Mouse (Mus musculus) lung, postnatal 4 days (tissue): ENCODE results near the gene Gng12.

Source experiments
- DNase-seq, 2 experiments: peaks; one replicate each; pipeline ENCODE4 v3.0.0; 2021

Gng12 gene

GRCm38 (mm10) chr6:66920786-66921185 is 24.6 kb downstream of the Gng12 start:
- DNase-seq, result no peak

- no peak for DNase-seq
Measured at GRCm38 (mm10) chr6:66921755-66922154, 25.6 kb downstream of the Gng12 start.

GRCm38 (mm10) chr6:66922501-66922900 is 26.3 kb downstream of the Gng12 start:
- DNase-seq, result no peak

DNA sequence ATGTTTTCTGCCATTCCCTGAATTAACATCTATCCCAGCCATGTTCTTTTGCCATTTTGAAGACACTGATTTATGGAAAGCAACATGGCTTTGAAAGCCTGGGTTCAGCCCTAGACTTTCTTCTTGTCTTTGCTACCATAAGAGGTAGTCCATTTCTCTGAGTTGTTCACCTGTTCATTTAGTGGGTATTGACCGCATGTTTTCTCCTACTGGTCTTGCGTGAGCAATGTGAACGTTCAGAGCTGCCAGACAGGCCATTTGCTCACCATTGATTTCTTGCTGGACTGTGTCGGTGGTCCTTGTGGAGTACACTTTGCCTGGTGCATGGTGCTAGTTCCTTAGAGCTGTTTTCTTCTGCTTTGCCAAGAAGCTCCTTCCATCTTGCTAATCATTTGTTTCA is 27.7 kb downstream of the Gng12 start:
- DNase-seq, result no peak

- no peak for DNase-seq
Measured at GRCm38 (mm10) chr6:66924315-66924965, 28.2 kb downstream of the Gng12 start.

DNA sequence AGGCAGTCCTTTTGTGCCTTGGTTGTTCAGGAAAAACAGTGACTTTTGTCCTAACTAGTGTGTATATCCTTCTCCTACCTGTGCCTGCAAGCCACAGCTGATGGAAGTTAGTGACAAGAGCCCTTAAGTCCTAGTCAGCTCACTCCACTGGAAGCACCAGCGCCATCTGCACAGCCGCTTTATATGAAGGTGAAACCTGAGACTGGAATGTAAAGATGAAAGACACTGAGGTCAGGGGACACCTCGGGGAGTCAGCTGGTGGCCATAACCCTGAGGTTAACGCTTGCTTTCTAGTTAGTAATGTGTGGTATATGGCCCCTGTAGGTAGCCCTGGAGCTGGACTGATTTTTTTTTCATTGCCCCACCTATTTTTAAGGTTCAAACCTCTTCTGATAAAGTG is 30.1 kb downstream of the Gng12 start:
- no peak for DNase-seq

DNA sequence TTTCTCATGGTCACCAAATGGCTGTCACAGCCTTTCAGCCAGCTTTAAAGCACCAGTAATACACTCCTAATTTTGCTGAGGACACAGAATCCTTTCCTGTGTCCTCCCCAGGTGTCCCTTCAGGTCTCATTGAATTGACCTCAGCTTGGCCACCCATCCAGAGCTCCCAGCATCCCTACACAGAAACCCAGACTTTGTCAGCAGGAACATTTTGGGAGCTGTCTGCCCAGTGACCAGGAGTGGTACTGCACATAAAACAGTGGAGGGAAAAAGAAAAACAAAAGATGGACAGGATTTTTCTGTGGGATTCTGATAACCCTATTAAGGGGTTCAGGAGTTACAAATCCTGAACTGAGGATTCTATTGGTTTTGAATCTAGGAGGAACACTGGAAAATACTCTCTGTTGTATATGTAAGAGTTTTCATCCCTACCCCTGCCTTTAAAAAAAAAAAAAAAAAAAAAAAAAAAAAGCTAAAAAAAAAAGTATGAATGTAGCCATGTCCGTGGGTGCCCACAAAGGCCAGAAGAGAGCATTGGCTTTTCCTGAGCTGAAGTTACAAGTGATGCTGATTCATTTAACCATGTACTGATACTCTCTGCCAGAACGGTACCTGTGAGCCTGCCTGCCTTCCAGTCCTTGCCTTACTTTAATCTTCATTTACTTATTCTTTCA is 32.9 kb downstream of the Gng12 start:
- DNase-seq, result no peak

DNA sequence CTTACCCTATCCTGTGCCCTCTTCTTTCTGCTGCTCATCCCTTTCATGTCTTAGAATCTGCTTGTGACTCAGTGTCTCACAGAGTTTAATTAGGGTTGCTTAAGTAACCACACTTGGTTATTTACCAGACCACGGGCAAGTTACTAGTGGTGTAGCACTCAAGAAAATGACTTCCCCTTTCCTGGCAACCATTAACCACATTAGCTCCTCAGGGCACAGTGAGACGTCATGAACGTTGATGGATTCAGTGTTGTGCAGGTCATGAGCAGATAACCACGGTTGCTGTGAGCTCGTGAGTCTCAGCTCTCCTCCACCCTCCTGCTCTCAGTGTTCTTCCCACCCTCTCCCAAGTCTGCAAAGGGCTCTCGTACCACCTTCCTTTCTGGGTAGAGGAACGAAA is 33.5 kb downstream of the Gng12 start:
- no peak for DNase-seq

DNA sequence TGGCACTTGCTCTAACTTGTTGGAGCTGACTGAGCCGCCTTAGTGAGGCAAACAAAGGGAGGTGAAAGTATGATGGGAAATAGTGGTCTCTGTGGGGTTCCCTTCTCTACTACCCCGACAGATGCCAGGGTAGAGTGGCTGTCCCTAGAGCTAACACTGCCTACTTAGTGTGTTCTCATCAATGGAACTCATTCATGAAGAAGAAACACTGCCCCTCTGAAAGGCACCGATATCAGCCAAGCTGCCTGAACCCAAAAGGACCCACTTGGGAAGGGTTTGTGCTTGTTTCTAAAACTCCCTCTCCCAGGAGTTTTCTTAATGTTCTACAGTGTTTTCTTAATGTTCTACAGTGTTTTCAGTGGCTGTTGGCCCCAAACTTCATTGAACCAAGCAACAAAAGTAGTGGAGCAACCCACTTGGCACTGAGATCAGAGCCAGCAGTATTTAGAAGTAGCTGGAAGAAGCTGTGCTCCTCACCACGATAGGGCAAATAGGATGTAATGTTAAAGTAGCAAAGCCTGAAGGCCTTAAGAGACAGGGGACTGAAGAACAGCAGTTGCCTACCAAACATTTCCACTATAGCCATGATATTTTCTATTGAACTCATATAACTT is 36.1 kb downstream of the Gng12 start:
- DNase-seq, result no peak

GRCm38 (mm10) chr6:66940656-66941235 is 44.5 kb downstream of the Gng12 start:
- DNase-seq, result no peak

GRCm38 (mm10) chr6:66941792-66942191 is 45.6 kb downstream of the Gng12 start:
- DNase-seq, result no peak

- no peak for DNase-seq
Measured at GRCm38 (mm10) chr6:66942826-66943225, 46.6 kb downstream of the Gng12 start.

GRCm38 (mm10) chr6:66943367-66944189 is 47.4 kb downstream of the Gng12 start:
- DNase-seq, result no peak

DNA sequence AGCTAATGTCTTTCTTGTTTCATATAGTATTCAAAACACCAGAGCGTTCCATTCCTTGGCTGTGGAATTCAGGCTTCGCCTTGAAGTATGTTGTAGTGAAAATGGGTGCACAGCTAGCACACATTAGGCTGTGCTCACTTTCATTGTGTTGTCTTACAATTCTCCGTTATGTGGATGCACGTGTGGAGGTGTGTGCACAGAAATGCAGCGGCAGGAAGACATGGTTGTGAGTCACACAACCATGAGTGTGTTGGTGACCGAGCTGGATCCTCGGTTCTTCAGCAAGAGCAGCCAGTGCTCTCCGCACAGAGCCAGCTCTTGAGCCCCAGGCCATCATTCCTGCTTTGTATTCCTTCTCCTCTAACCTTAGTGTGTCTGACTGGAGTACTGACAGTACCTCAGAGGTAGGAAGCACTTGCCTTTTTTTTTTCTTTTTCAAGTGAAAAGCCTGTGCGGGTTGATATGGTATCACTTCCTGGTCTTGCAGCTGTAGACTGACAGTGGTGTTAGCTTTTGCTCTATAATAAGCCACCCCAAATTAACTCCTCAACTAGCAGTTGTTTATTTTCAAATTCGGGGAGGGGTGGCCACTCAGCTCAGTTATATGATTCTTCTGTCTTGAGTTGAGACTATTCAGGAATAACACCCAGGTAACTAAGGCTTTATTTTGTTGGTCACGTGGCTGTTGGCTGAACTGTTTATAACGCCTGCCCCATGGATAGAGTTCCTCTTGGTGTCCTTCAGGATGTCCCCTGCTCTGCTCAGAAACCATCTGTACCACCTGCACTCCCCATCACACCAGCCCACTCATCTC is 48.2 kb downstream of the Gng12 start:
- DNase-seq, result no peak

GRCm38 (mm10) chr6:66945004-66945356 is 48.8 kb downstream of the Gng12 start:
- no peak for DNase-seq

DNA sequence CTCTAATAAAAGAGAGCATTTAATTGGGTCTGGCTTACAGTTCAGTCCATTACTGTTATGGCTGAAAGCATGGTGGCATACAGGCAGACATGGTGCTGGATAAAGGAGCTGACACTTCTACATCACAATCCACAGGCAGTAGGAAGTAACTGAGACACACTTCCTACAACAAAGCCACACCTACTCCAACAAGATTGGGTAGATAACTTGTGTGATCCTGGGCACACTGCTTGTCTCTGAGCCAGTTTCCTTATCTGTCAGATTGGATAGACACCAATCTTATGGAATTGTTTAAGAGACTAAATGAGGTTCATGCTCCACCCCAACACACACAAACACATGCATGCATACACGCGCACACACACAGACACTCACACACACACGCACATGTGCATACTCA is 51.9 kb downstream of the Gng12 start:
- no peak for DNase-seq

DNA sequence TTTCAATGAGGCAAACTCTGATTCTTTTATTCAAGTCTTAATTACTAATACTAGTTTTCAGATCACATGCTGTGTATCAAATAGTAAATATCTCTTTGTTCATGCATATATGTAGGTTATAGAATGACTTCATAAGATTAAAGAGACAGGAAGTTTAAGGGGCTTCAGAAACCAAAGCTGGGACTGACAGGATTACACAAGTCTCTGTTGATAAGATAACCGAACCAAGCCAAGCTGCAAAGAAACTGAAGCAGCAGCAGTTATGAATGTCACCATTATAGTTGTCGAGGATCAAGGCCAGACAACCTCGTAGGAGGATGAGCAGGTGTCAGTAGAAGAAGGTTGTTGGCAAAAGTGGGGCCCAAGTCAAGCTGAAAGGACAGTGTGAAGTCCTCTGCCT is 52.7 kb downstream of the Gng12 start:
- DNase-seq, result no peak

DNA sequence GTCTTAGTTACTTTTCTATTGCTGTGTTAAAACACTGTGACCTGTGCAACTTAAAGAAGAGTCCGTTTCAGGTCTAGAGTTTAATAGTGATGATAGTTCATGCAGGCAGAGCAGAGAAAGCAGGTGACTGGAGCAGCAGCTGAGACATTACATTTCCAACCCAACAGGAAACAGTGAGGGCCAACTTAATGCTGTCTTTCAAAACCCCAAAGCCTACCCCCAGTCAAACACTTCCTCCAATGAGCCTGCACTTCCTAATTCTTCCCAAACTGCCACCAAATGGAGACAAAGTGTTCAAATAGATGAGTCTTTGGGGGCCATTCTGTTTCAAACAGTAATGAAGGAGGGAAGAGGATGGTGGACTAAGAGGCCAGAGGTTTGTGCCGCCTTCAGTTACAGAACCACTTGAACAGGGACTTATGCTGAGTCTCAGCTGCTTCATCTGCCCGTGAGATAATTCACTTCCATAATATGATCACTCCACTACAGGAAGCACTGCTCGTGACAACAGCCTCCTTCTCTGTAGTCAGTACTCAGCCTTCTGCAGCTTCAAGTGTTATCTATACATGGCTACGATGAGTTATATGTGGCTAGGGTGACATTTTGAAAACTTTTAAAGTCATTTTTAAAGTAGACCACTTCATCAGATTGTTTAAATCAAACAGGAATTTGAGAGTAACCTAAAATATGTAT is 55.7 kb downstream of the Gng12 start:
- no peak for DNase-seq

DNA sequence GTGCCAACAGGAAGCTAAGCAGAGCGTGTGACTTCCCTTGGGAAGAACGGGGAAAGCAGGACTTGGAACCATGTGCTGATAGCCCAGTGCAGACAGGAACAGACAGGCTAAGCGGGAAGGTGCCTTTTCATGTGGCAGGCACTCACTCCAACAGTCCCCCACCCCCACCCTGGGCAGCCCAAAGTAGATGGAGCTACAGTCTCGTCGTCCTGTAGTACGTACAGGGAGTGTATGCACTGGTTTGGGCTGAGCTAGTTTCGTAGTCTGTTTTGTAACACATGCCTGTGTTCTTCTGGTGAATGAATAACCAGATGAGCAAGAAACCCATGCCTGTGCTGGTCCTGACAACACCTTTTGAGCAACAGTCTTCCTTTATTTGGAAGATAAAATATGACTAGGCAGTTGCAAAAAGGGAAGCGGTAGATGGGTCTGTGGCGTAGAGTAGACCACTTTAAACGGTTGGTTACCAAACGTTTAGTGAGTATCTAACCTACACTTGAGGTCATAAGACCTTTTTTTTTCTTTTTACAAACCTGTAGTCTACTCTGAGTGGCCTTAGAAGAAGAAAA is 57.8 kb downstream of the Gng12 start:
- DNase-seq, result no peak

DNA sequence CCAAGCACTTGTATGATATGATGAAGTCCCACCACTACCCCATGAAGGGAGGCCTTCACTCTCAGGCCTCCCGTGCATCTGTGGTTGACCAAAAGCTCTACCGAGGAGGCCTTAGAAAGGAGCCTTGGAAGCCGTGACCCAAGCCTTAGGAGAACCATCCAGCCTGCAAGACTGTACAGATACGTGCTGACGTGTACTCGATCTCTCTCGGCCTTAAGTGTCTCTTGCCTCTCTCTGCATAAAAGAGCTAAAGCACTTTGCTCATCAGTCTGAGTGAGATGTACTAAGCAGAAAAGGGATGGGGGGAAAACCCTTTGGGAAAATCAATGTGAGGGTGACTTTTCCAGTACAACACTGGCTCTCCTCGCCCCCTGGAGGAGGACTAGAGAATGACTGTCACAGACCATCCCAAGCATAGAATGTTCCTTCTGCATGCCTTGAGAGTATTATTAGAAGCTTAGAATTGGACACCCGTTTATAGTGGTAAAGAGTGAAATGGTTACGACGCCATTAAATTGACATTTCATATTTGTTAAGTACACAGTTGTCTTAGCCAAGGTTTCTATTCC is 59.0 kb downstream of the Gng12 start:
- DNase-seq, result peak in 1 of 2 experiments; percentile 64
